In genomic region chr2:150656975-150657768, GRCm38 (mm10) we compare ENCODE assay signal across 13 mouse cellular contexts. TPM values are rescaled to one million over a fixed set of nuclear protein-coding genes. Genes with fewer than 3 reads are reported as not detected.
A peak's percentile ranks its signal among the peaks of the same experiment; 100 is the strongest.
DNase-seq lines count a peak whose midpoint lies in the region; ATAC-seq and TF ChIP-seq lines count a peak whose summit lies in the region.
"Had no signal": no experiment of that assay in that cellular context is flagged by ENCODE, and none has a peak within 500 bp of the region (broad histone marks: within the 10 kb centered on the region; RNA-seq: fewer than 3 reads in every experiment).

No protein-coding gene starts in this region.

- H3K36me3 ChIP-seq in kidney, adult 2 months (ENCODE audit: control insufficient read depth, insufficient read depth, low read length) = no peaks in the 10 kb centered on the region; the same call in 1 of the 2 replicates
- peaks cover 13% of the 10 kb centered on the region for H3K36me3 ChIP-seq in hindbrain, embryonic 13.5 days
- peaks cover 5% of the 10 kb centered on the region; the same call in 1 of the 2 replicates for H3K36me3 ChIP-seq in midbrain, embryonic 10.5 days

- DNase-seq in kidney, adult 2 months = no peak
- DNase-seq in kidney, postnatal 25 days = no peak
- peak; percentile 23 for DNase-seq in midbrain, embryonic 10.5 days (ENCODE audit: low spot score)
- peak; percentile 72 for DNase-seq in thymus, postnatal 14 days
- no peak for DNase-seq in layer of hippocampus, adult 2 months (ENCODE audit: low spot score in 2 of 2)
- DNase-seq in right cerebral cortex, adult 18-20 months = no peak
- DNase-seq: cerebellum, postnatal 36 days; lung, postnatal 36 days had no signal

- no peak overlapping the region for H3K4me3 ChIP-seq in kidney, adult 2 months (ENCODE audit: insufficient read depth, low read depth, low read length)
- no peak overlapping the region for H3K4me3 ChIP-seq in hindbrain, embryonic 13.5 days
- no peak overlapping the region for H3K4me3 ChIP-seq in midbrain, embryonic 10.5 days
- H3K4me3 ChIP-seq in layer of hippocampus, adult 2 months = no peak overlapping the region
- H3K4me3 ChIP-seq: stomach, embryonic 15.5 days had no signal

- no peak for TF ChIP-seq CTCF in kidney, adult 2 months (conservative IDR thresholded peaks at IDR 0.05; ENCODE audit: insufficient read depth, insufficient read length, low read depth, low read length)
- no peak for TF ChIP-seq CTCF in layer of hippocampus, adult 2 months (conservative IDR thresholded peaks at IDR 0.05)

- H3K27me3 ChIP-seq in kidney, adult 2 months (replicated peaks; ENCODE audit: control insufficient read depth, insufficient read depth, low read length) = no peaks in the 10 kb centered on the region
- no peaks in the 10 kb centered on the region for H3K27me3 ChIP-seq in hindbrain, embryonic 13.5 days
- H3K27me3 ChIP-seq in midbrain, embryonic 10.5 days (ENCODE audit: low read depth, poor library complexity, severe bottlenecking) = no peaks in the 10 kb centered on the region
- H3K27me3 ChIP-seq: stomach, embryonic 15.5 days had no signal

- peak; percentile 78 for ATAC-seq in hindbrain, embryonic 13.5 days (ENCODE audit: low FRiP score)
- no peak for ATAC-seq in granulocyte monocyte progenitor cell, adult 5-6 weeks (replicated peaks; ENCODE audit: poor library complexity, severe bottlenecking)

- no peak overlapping the region for H3K9ac ChIP-seq in hindbrain, embryonic 13.5 days
- H3K9ac ChIP-seq: stomach, embryonic 15.5 days had no signal

- peaks cover 32% of the 10 kb centered on the region for H3K4me1 ChIP-seq in kidney, adult 2 months (ENCODE audit: control insufficient read depth, insufficient read depth, low read length)
- H3K4me1 ChIP-seq in hindbrain, embryonic 13.5 days (replicated peaks) = peaks cover 15% of the 10 kb centered on the region
- peaks cover 19% of the 10 kb centered on the region for H3K4me1 ChIP-seq in midbrain, embryonic 10.5 days
- H3K4me1 ChIP-seq: stomach, embryonic 15.5 days had no signal

- H3K9me3 ChIP-seq in hindbrain, embryonic 13.5 days = no peaks in the 10 kb centered on the region; the same call in 1 of the 2 replicates
- H3K9me3 ChIP-seq in midbrain, embryonic 10.5 days (replicated peaks) = no peaks in the 10 kb centered on the region
- H3K9me3 ChIP-seq: stomach, embryonic 15.5 days had no signal

- H3K4me2 ChIP-seq in hindbrain, embryonic 13.5 days = no peak overlapping the region
- H3K4me2 ChIP-seq: stomach, embryonic 15.5 days had no signal

- WGBS in kidney, adult 2 months = 36% methylated on average over 8 of the region's 8 CpGs
- WGBS in hindbrain, embryonic 13.5 days = 27% methylated on average over 8 of the region's 8 CpGs
- WGBS in midbrain, embryonic 10.5 days = 61% methylated on average over 8 of the region's 8 CpGs

- TF ChIP-seq POLR2A in kidney, adult 2 months (IDR thresholded peaks at IDR 0.05; ENCODE audit: low read depth, low read length) = no peak

- peak overlapping the region; percentile 31 for H3K27ac ChIP-seq in kidney, adult 2 months (ENCODE audit: insufficient read depth, low read depth, low read length)
- H3K27ac ChIP-seq in hindbrain, embryonic 13.5 days = peak overlapping the region; percentile 64
- peak overlapping the region; percentile 78 for H3K27ac ChIP-seq in midbrain, embryonic 10.5 days (replicated peaks)
- H3K27ac ChIP-seq in layer of hippocampus, adult 2 months = no peak overlapping the region
- H3K27ac ChIP-seq: stomach, embryonic 15.5 days had no signal

RNA-seq across cellular contexts. Expression of gene Acss1, which starts 11.1 kb away (rescaled TPM):
- 461 and 477 TPM in 2 replicates for polyA plus RNA-seq in kidney, adult 2 months (2012; rRNA removed)
- 19.8 and 20.1 TPM in 2 replicates for polyA plus RNA-seq in hindbrain, embryonic 13.5 days (2015; fragmentation: Nextera tagmentation; extraction: Ambion mirVana)
- 9.2 and 20.5 TPM in 2 replicates for polyA plus RNA-seq in midbrain, embryonic 10.5 days (2016; fragmentation: Nextera tagmentation; extraction: Ambion mirVana)
- 10 to 100 TPM; 26.4 to 26.8 TPM for total RNA-seq in layer of hippocampus, adult 2 months (2021)
- total RNA-seq in granulocyte monocyte progenitor cell, adult 5-6 weeks (2014; fragmentation: Nextera tagmentation) = 13.1 and 14.5 TPM in 2 replicates
- 8.1 and 12.2 TPM in 2 replicates for total RNA-seq in granulocyte monocyte progenitor cell, adult 5-6 weeks (2017)
- polyA plus RNA-seq: C2C12 had no signal

RNA-seq across cellular contexts. Expression of gene Vsx1, which starts 32.0 kb away (rescaled TPM):
- not detected in 2 replicates for polyA plus RNA-seq in kidney, adult 2 months (2012; rRNA removed)
- polyA plus RNA-seq in hindbrain, embryonic 13.5 days (2015; fragmentation: Nextera tagmentation; extraction: Ambion mirVana) = 0.18 and 0.61 TPM in 2 replicates
- 0.19 and 0.56 TPM in 2 replicates for polyA plus RNA-seq in midbrain, embryonic 10.5 days (2016; fragmentation: Nextera tagmentation; extraction: Ambion mirVana)
- under 1 TPM in 1 of 2 experiments, not detected in 1; 0.12 TPM for total RNA-seq in layer of hippocampus, adult 2 months (2021)
- not detected in 2 replicates for total RNA-seq in granulocyte monocyte progenitor cell, adult 5-6 weeks (2014; fragmentation: Nextera tagmentation)
- not detected in 2 replicates for total RNA-seq in granulocyte monocyte progenitor cell, adult 5-6 weeks (2017)
- total RNA-seq: left cerebral cortex, postnatal 10 days had no signal
- polyA plus RNA-seq: C2C12; stomach, embryonic 15.5 days had no signal

RNA-seq across cellular contexts. Expression of gene Apmap, which starts 48.8 kb away (rescaled TPM):
- 172 and 181 TPM in 2 replicates for polyA plus RNA-seq in kidney, adult 2 months (2012; rRNA removed)
- 42.9 and 45.9 TPM in 2 replicates for polyA plus RNA-seq in hindbrain, embryonic 13.5 days (2015; fragmentation: Nextera tagmentation; extraction: Ambion mirVana)
- 35.6 and 38.6 TPM in 2 replicates for polyA plus RNA-seq in midbrain, embryonic 10.5 days (2016; fragmentation: Nextera tagmentation; extraction: Ambion mirVana)
- 10 to 100 TPM; 56.7 to 57.2 TPM for total RNA-seq in layer of hippocampus, adult 2 months (2021)
- 27.2 and 31.8 TPM in 2 replicates for total RNA-seq in granulocyte monocyte progenitor cell, adult 5-6 weeks (2014; fragmentation: Nextera tagmentation)
- 79.5 and 89.3 TPM in 2 replicates for total RNA-seq in granulocyte monocyte progenitor cell, adult 5-6 weeks (2017)

Comparison
In these comparisons a context has a peak if more than half of its experiments do, and no peak if none do; other contexts are left out.
1. DNase-seq: peak in midbrain, embryonic 10.5 days (single experiment) and thymus, postnatal 14 days (single experiment); none in kidney, adult 2 months (single experiment), kidney, postnatal 25 days (0 of 2), layer of hippocampus, adult 2 months (0 of 2) and right cerebral cortex, adult 18-20 months (single experiment).
2. RNA of gene Acss1, which starts 11.1 kb away (polyA plus RNA-seq): 461 to 477 TPM in kidney, adult 2 months; 19.8 to 20.1 TPM in hindbrain, embryonic 13.5 days and 9.2 to 20.5 TPM in midbrain, embryonic 10.5 days; every median in the first group is over 10 times any median in the second.